Mouse (Mus musculus): ENCODE data around the gene Epha3. TPM values are rescaled to one million over a fixed set of nuclear protein-coding genes. Genes with fewer than 3 reads are reported as not detected.

The Epha3 gene
- polyA plus RNA-seq, 1 experiment = 4.7 TPM

DNA sequence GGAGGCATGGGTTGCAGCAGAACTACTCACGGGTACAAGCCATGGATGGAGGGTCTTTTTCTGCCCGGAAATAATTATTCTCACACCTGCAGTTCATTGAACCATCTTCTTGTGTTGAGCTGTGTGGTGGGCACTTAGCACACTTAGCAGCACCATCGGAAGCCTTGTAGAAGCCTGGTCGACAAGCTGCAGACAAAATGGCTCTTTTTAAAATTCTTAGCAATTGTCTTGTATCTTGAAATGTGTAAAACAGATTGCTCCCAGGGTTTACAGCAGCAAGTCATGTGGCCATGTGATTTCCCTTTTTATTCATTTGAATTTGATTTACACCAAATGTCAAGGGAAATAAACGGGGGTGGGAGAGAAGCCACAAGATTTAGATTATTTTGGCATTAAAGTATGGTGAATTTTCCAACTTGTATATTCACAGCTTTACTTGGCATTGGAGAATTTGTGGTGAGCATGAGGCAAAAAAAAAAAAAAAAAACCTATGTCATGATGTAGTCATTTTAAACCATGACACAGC is 210.5 kb downstream of the Epha3 start:
- no peak for DNase-seq (ENCODE audit: low spot score)

DNA sequence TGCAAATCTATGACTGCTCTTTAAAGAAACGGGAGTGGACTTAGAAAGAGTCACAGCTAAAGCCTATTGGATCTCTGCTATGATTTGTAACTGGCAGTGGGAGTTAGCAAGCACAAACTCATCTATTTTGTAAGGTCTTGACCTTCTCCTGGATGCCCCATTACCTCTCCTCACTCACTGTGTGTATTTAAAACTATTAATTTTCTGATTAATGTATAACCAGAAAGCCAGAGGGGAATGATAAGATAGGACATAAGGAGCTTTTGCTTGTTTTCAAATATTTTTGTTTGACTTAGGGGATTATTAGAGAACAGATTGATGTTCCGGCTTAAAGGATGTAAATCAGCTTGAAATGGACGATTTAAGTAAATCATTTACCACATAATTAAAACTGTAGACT is 213.2 kb downstream of the Epha3 start:
- DNase-seq (ENCODE audit: low spot score) = no peak

DNA sequence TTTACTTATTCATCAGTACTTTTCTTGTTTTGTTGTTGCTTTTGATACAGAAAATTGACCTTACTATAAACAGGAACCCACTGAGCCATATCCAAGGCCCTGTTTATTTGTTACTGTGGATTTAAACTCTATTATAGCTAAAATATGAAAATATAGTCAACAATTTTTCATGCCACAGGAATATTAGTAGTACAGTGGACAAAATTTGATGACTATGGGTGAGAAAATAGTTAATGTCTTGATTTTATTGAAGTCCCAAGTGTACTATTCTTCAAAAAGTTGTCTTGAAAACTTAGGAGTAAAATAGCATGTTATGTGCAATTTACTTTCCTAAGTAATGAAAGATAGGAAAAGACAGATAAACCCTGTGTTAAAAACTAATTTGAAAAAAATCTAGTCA is 217.4 kb downstream of the Epha3 start:
- DNase-seq (ENCODE audit: low spot score) = no peak

DNA sequence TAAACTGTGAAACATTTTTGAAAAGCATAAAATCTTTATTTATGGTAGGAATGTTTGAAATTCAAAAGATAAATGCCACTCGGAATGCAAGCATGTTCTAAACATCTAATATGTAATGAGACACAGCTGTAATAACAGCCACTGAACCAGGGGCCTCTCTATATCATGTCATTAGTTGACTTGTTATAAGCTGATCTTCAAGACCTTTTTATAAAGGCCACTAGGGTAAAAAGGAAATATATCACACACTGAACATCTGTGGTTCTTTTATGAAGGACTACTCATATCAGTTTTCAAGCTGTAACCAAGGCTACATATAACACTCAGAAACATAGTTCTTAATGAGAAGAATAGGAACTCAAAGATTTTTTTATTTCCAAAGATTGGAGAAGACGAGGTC is 221.3 kb downstream of the Epha3 start:
- DNase-seq (ENCODE audit: low spot score) = no peak

DNA sequence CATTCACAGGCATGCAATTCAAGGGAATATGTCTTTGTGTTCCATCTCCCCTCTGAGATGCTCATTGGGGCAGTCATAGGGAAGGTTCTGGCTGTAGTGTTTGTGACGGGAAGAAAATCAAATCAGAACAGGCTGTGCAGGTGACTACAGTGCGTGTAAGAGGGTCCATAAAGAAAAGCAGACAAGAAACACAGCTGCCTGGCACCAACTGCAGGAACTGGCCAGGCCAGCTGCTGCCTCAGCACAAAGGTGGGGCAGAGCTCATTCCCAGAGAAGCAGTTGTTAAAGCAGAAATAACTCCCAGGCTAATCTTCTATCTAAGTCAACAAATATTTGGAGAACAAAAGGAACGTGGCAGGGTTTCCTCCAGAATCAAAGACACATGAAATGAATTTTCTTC is 222.4 kb downstream of the Epha3 start:
- no peak for DNase-seq (ENCODE audit: low spot score)

DNA sequence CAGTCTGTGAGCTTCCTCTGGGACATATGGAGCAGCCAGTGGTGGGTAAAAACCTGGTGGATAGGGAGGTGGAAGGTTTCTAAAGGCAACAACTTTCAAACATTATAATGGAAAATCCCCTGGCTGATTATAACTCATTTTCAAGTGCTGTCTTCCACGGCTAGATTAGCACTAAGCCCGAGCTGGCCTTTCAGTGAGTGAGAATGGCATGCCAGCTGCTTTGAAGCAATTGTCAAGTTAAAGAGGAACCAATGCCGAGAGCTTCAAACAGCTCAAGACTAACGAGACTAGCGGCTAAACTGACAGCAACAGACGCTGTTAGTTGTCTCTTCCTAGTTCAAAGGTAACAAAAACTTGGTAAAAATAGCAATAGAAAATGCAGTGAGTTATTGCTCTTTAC is 225.3 kb downstream of the Epha3 start:
- DNase-seq (ENCODE audit: low spot score) = no peak

DNA sequence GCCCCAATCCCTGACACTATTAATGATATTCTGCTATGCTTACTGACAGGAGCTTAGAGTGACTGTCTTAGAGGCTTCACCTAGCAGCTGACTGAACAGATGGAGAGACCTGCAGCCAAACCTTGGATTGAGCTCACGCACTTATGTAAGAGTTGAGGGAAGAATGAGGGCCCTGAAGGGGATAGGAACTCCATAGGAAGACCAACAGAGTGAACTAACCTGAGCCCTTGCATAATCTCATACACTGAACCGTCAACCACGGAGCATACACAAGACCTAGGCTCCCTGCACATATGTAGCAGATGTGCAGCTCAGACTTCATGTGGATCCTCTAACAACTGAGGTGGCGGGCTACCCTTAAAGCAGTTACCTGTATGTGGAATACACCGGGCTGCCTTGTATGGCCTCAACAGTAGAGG is 230.2 kb downstream of the Epha3 start:
- no peak for DNase-seq (ENCODE audit: low spot score)

DNA sequence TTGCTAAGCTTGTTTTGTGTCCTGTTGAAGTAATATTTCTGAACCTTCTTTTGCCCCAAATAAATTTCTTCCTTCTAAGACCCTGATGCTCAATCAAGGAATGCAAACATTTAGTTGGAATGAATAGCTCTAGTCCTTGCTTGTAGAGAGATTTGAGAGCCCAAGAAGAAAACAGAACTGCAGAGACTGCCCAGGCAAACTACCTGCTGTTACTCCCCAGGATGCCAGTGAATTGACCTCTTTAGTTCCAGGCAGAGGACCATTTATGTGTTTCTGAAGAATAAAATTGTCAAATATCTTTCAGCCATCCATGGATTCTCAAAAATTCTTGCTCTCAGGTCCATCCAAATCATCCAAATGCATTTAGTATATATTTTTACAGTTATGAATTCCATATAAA is 238.7 kb downstream of the Epha3 start:
- no peak for DNase-seq (ENCODE audit: low spot score)

DNA sequence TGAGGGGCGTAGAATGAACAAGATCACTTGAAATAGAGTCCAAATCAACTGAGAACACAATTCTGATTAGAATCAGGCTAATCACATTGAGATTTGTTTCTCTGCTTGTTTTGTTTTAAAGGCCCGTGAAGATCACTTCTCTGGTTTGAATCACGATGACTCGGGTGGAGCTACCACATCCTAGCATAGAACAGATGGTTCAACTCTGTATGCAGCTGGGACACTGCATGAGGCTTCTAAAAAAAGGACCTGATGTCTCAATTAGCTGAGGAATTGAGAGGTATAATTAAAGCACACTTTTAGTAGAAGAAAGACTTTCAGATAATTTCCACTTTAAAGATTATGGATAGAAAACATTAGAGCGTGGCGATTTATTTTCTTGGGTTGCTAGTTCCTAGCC is 242.1 kb downstream of the Epha3 start:
- DNase-seq (ENCODE audit: low spot score) = no peak

DNA sequence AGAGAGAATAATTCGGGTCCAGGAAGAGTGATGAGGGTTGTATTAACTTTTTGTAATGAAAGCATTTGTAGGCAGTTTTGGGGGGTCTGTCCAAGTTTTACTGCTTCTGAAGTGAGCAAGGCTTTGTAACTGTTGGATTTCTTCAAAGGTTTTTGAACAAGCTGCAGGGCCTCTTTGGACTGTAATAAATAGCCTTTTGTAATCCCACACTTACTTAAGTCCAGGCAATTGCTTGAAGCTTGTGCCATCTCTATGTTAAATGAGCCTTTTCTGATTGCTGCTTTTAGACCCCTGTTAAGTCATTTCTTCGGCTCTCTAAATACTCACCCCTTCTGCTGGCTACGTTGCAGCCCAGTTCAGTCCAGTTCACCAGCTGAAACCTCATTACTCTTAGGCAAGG is 248.6 kb downstream of the Epha3 start:
- DNase-seq (ENCODE audit: low spot score) = no peak

DNA sequence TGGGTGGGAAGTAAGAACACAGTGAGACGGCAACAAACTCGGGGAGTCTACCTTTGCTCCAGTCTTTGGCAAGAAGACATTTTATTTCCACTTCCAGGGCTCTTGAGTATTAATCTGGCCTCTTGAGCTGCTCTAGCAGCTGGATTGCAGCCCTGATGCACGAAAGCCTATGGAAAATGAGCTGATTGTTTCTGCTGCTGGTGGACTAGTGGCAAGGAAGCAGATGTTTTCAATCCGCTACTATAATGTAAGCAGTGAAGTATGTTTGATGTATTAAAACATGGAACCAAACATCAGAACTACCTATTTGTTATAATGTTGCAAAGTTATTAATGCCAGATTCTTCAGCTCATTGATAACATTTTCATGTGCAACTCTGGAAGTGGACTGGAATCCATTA is 251.0 kb downstream of the Epha3 start:
- no peak for DNase-seq (ENCODE audit: low spot score)

DNA sequence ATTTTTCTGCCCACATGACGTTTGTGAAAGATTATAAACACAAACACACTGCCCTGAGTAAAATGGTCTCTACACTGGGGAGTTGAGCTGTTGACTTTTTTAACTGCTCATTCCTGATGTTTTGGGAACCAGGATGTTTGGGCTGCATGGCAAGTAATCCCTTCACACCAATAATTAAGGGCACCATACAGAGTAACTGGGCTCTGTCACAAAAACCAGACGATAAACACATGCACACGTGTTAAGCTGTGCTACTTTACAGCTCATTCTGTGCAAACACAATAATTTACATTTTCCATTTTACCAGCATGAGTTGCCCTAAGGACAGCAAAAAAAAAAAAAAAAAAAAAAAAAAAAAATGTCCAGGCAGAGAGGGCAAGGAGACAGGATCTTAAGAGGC is 263.7 kb downstream of the Epha3 start:
- DNase-seq (ENCODE audit: low spot score) = no peak

DNA sequence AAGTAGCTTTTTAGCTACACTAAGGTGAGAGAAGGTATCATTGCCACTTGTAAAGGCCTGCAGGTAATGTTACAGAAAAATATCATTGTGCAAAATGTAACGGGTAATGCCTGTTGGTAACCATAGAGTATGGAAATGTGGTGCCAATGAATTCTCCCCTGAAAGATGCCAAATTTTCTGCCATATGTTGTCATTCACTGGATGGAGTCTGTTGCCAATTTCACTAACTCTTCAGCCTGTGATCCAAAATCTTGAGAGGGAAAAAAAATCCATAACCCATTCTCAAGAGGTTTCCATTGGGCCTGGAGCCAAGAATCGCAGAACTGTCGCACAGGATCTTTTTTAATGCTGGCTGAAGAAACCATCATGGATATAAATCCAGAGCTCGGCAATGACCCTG is 269.3 kb downstream of the Epha3 start:
- DNase-seq (ENCODE audit: low spot score) = no peak

DNA sequence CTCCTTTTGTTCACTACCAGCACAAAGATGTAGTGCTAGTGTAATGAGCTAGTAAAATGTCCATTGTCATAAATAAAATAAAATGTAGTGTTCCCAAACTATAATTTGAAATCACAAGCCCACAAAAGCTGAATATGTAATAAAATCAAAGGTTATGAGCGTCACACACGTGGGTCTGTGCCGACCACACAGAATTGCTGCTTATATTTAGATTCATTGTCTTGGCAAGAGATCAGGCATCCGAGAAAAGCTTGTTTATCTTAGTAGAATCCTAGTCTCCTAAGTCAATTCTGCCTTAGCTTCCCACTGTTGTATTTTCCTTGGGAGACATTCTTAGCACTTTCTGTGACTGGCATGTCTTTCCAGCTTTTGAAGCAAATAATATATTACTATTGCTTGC is 294.2 kb downstream of the Epha3 start:
- DNase-seq (ENCODE audit: low spot score) = no peak

DNA sequence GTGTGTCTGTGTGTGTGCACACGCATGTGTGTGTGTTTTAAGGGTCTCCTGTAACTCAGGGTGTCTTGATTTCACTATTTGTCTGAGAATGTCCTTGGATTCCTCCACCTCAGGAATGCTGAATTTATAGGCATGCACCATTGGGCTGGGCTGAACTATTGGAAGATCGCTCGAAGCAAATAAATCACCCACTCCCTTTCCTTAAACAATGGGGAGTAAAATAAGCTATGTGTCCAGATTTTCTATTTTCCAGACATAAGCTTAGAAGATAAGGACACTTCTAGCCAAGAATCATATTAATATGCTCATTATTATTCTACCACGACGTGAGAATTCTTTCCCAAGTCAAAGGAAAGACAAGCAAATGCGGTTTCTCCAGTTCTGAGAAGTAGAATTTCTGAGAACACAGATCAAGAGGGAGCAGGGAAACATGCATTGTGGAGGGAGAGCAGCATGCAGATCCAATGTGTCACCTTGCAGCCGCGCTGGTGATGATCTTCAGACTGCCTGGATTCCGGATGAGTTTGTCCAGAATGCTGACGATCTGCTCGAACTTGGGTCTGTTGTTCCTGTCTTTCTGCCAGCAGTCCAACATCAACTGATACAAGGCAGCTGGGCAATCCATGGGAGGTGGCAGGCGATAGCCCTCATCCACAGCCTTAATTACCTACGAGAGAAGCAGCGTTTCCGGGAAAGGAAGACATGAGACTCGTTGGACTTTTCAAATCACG is 297.7 kb downstream of the Epha3 start:
- no peak for DNase-seq (ENCODE audit: low spot score)

DNA sequence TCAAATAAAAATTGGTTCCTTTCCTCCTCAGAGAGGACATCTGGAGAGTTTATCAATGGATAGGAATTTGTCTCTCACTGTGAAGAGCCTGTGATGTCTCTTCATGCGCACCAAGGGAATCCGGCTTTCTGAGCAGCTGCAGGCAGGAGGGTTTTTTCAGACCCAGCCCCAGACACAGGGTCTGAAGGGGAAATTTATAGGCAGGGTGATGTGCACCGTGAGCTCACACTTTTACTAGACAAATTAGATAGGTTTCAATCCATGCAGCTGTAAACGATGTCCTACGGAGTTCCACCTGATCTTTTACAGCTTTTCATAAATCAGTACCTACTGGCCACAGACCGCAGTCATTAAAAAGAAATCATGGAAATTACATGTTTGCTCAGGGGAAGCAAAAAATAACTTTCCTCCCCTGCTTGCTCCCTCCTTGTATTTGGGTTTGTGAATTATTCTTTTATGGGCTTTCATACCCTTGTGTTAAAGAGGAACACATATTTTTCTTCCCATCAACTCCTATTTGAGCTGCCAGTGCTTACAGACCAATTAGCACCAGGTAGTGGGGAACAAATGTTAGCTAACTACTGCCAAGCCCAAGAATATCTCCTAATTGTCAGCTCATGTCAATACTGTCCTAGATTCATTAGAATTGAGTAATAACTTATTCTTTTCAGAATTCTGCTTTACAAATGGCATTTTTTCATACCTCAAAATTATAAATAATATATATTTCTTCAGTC is 307.4 kb downstream of the Epha3 start:
- no peak for DNase-seq (ENCODE audit: low spot score)

DNA sequence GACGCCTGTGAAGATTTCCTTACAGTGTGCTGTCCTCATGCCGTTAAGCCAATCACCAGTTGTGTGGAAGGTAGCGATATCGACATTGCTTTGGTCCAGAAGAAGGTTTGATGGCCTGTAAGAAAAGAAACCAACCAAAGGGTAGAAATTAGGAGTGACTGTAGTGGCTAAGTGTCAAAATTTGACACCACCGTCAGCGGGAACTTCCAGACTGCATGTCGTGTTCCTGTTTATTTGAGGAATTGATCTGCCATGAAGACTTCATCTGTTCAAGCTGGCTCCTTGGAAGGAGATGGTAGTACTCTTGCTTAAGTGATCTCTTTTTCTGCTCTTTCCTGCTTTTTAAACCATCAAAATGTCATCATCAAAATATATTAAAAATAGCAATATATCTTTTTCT is 311.4 kb downstream of the Epha3 start:
- DNase-seq (ENCODE audit: low spot score) = no peak

DNA sequence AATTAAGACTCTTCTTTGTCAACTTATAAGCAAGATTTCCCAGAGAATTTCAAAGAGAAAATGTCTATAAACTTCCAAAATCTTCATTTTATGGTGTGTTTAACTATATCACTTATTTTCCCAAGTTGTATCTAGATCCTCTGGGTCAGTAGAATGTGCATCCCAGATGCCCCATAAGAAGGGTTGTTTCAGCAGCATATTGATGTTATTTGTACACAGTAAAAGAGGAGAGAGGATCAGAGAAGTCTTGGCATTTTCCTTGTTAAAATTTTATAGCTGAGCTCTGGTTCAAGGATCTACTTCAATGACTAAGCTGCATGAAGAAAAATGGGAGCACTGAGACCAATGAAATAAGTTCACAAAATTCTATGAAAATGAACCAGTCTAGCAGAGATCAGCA is 324.5 kb downstream of the Epha3 start:
- DNase-seq (ENCODE audit: low spot score) = no peak

DNA sequence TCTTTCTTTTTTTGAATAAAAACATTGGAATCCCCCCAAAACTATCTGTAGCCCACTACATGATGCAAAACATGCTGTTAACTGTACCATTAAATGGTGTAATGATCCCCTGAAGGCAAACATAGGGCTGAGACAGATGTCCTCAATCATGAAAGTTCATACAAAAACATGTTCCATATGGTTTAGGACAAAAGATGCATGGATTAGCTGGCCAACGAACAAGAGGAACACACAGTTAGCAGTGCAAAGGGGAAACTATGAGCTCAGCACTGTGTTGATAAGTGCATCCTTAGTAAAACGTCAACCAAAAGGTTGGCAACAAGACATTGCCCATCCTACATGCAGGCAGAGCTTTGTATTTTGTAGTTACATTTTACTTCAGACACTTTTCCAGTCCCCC is 335.2 kb downstream of the Epha3 start:
- no peak for DNase-seq (ENCODE audit: low spot score)

DNA sequence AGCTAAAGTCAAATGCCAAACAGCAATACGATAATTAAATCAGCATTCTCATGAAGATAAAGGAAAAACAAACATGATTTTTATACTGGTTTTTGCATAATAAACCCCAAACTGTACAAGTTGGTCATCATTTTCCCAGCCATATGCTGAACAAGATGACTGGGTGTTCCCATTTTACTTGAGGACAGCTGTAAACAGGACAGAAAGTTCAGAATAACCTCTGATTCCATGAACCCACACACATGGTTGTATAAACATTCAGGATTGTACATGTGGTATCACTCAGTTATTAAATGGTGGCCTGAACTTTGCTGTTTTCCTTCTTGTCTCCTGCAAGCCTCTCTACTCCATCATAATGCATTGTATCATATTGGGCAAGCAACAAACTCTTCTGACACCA is 346.3 kb downstream of the Epha3 start:
- DNase-seq (ENCODE audit: low spot score) = no peak

DNA sequence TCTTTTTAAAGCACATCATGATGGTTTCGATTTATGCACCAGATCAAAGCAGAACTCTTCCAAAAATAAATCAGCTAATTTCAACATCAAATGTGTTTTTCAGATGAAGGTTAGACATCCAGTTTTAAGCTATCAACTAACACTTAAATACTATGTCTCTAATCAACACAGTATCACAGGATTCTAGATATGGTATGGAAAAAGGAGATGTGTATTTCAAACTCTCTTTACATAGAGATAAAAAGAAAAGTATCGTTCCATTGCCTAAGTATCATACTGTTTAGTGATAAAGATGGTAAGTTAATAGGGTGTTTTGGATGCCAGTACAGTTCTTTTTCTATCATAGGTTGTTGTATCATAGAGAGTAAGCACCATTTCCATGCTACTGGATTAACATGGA is 353.9 kb downstream of the Epha3 start:
- DNase-seq (ENCODE audit: low spot score) = no peak

DNA sequence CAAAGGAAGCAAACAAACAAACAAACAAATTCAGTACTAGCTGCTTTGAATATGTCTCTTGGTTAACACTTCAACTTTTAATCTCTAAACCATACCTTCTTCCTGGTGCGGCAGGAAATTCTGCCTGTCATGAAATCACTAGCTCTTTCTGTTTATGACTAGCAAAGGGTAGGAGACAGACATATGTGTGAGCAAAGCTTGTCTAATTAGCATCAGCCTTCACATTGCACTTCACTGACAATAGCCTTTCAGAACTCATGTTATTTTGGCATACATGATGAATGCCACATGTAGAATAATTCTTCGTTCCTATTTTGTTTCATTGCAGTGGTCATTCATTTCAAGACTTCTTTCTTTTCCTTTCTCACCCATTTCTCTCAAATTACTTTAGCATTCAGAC is 357.5 kb downstream of the Epha3 start:
- no peak for DNase-seq (ENCODE audit: low spot score)

DNA sequence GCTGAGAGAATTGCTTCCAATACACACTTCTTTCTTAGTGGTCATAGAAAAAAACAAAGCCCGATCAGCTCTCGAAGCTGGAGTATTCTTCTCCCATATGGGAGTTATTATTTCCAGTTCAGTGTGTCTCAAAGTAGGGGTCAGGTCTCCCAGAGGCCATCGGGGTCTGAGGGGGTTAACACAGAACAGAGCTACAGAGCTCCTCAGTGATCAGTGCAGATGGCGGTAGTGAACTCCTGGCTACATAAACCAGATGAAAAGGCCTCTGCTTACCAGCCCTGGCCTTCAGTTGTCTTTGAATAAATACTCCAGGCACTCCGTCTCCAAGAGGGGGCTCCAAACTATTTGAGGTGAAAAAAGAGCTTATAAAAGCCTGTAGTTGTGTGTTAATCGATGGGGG is 362.5 kb downstream of the Epha3 start:
- no peak for DNase-seq (ENCODE audit: low spot score)

Data from urinary bladder, adult 2 months (tissue).